Mouse (Mus musculus) heart, embryonic 14.5 days (tissue): ENCODE results near the gene Ctrc. TPM values are rescaled to one million over a fixed set of nuclear protein-coding genes. Genes with fewer than 3 reads are reported as not detected.

Experiments
- ATAC-seq: fragments of 200-750 bp; cut with Nextera tagmentation; 2 replicates; pipeline ENCODE4 v1.8.0; 2017; ENCODE audit warnings: low read depth, moderate TSS enrichment; ENCODE audit not compliant: insufficient number of reproducible peaks, insufficient read depth, low FRiP score
- H3K27ac ChIP-seq, 2 experiments: fragments of 200-500 bp in 1 of 2; fragments of 300-500 bp in 1 of 2; sonication (generic) in 1 of 2; replicated peaks in 1 of 2; 2 replicates each; pipeline ENCODE4 v1.5.1; 2012 to 2014; ENCODE audit warnings: low read depth in 2 of 2, low read length in 2 of 2, control low read depth in 1 of 2, mild to moderate bottlenecking in 1 of 2, mixed read lengths in 1 of 2; ENCODE audit not compliant: control insufficient read depth in 1 of 2, insufficient read depth in 1 of 2
- H3K27me3 ChIP-seq: fragments of 300-500 bp; sonication (generic); 2 replicates; pipeline ENCODE4 v1.6.1; 2014; ENCODE audit warnings: mild to moderate bottlenecking, low read length, control low read depth; ENCODE audit not compliant: control insufficient read depth, insufficient read depth
- H3K36me3 ChIP-seq: fragments of 300-500 bp; sonication (generic); 2 replicates; pipeline ENCODE4 v1.6.1; 2014; ENCODE audit warnings: mild to moderate bottlenecking, control low read depth, low read length, mixed read lengths; ENCODE audit not compliant: control insufficient read depth, insufficient read depth
- H3K4me1 ChIP-seq, 2 experiments: fragments of 200-500 bp in 1 of 2; fragments of 300-500 bp in 1 of 2; sonication (generic) in 1 of 2; 2 replicates each; pipeline ENCODE4 v1.6.1; 2012 to 2014; ENCODE audit warnings: low read length in 2 of 2, control low read depth in 1 of 2, mixed read lengths in 1 of 2; ENCODE audit not compliant: control insufficient read depth in 2 of 2, insufficient read depth in 2 of 2
- H3K4me2 ChIP-seq: fragments of 300-500 bp; sonication (generic); 2 replicates; pipeline ENCODE4 v1.6.1; 2014; ENCODE audit warnings: mild to moderate bottlenecking, low read length
- H3K4me3 ChIP-seq, 2 experiments: fragments of 200-500 bp in 1 of 2; fragments of 300-500 bp in 1 of 2; sonication (generic) in 1 of 2; 2 replicates each; pipeline ENCODE4 v1.5.1; 2012 to 2014; ENCODE audit warnings: low read length in 2 of 2, mild to moderate bottlenecking in 2 of 2, control low read depth in 1 of 2, low read depth in 1 of 2, moderate library complexity in 1 of 2; ENCODE audit not compliant: control insufficient read depth in 1 of 2, insufficient read depth in 1 of 2
- H3K9ac ChIP-seq: fragments of 300-500 bp; sonication (generic); 2 replicates; pipeline ENCODE4 v1.6.1; 2014; ENCODE audit warnings: mild to moderate bottlenecking, low read length
- H3K9me3 ChIP-seq: fragments of 300-500 bp; sonication (generic); 2 replicates; pipeline ENCODE4 v1.6.1; 2016; ENCODE audit warnings: low read length, control low read depth; ENCODE audit not compliant: control insufficient read depth
- WGBS: fragments of 180-500 bp; shearing (Covaris S2); extraction: QIAGEN DNeasy Blood & Tissue Kit; methylation state at CpG from one replicate; pipeline ENCODE4 v1.1.7; 2014; 5-methylcytosine and 5-hydroxymethylcytosine counted together
- polyA plus RNA-seq: library from polyadenylated mRNA; unstranded; fragments of >200 nt; fragmentation: Nextera tagmentation; extraction: Ambion mirVana; gene quantifications from 2 replicates; pipeline ENCODE4 v1.2.1, GENCODE M21; 2014

Gene Ctrc
- polyA plus RNA-seq, 1 experiment from 2014 or later, result not detected

DNA sequence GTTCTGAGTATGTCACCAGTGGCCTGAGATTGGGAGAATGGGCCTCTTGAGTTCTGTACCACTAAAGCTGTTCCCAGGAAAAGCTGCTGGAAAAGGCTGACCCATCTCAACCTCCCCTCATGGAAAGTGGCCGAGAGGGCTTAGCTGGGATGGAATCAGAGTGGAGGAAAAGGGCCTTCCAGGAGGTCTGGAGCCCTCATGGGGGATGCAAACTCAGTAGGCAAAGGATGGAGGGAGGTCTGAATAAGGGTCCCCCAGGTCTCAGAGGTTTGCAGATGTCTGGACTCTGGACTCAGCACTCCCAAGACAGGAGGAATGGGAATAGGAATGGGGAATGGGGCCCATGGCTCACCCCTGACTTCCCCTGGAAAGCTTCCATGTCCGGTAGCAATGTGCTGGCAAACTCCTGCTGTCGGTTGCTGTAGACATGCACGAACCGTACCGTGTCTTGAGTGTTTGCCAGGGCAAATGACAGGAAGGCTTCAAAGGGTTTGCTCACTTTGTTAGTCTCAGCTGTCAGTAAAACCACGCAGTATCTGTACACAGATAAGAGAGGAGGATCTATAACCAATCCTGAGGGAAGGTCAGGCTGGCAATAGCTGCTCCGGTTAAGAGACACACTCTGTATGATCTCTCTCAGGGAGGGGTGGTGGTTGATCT, 76.5 kb downstream of the Ctrc start:
- Histone ChIP-seq H3K9me3 (no peaks in the 10 kb centered on the region), H3K9ac (no peak overlapping the region), H3K4me1 (peaks cover 27 to 42% of the 10 kb centered on the region in 2 experiments), H3K27me3 (no peaks in the 10 kb centered on the region), H3K36me3 (peaks cover 77% of the 10 kb centered on the region), H3K27ac (no peak overlapping the region), H3K4me2 (no peak overlapping the region), H3K4me3 (no peak overlapping the region)
- WGBS, result 46% methylated on average over 8 of the region's 8 CpGs
- ATAC-seq, result no peak

GRCm38 (mm10) chr4:141767353-141768036, 78.7 kb downstream of the Ctrc start:
- ATAC-seq, result peak; percentile 86
- Histone ChIP-seq H3K27ac (peak overlapping the region; percentile 92 to 97), H3K4me3 (peak overlapping the region in 1 of 2 experiments; percentile 0; a peak in 1 of 4 replicates), H3K9me3 (no peaks in the 10 kb centered on the region), H3K9ac (peak overlapping the region; percentile 51), H3K27me3 (no peaks in the 10 kb centered on the region), H3K4me2 (peak overlapping the region; percentile 48), H3K4me1 (peaks cover 27 to 42% of the 10 kb centered on the region in 2 experiments), H3K36me3 (peaks cover 77% of the 10 kb centered on the region)
- 28% methylated on average over 19 of the region's 19 CpGs for WGBS

DNA sequence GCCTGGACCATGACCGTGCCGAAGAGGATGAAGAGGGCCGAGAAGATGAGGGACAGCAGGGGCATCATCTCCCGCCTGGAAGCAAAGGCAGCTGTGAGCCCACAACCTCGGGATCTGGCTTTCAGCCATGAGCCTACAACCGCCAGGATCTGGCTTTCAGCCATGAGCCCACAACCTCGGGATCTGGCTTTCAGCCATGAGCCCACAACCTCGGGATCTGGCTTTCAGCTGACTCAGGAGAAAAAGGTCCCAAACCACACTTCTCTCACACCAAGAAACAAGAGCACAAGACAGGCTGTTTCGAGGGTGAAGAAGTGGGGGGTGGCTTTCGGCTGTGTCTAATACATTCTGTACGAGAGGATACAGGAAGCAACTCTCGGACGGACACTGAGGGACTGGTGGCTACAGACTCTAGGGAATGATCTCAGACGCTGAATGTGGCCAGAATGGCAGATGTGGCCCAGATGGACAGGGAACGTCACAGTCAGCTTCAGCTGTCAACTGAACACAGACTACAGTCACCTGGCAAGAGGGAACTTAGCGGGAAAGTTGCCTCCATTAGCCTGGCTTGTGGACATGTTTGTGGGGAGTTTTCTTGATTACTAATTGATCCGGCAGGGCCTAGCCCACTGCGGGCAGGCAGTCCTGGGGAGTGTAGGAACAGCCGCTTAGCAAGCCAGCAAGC, 79.3 kb downstream of the Ctrc start:
- Histone ChIP-seq H3K27ac (peak overlapping the region; percentile 92 to 97), H3K27me3 (no peaks in the 10 kb centered on the region), H3K4me2 (peak overlapping the region; percentile 48), H3K36me3 (peaks cover 77% of the 10 kb centered on the region), H3K4me3 (no peak overlapping the region; a peak in 1 of 4 replicates), H3K4me1 (peaks cover 27 to 42% of the 10 kb centered on the region in 2 experiments), H3K9me3 (no peaks in the 10 kb centered on the region), H3K9ac (peak overlapping the region; percentile 53)
- peak; percentile 46 for ATAC-seq
- 28% methylated on average over 19 of the region's 19 CpGs for WGBS

DNA sequence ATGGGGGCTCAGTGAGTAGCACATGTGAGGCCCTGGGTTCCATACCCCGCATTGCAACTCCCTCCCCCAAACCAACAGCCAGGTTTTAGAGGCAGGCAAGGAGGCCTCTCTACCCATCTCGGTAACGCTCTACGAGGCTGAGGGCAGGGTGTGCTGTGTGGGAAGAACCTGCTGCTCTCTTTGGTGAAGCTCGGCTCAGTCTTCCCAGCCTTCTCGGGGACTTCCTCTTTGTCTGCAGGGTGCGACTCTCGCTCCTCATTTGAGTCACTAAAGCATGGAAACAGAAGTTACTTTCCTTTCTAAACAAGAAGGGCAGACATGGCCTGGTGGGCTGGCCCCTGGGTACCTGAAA, 79.9 kb downstream of the Ctrc start:
- H3K36me3 ChIP-seq, result peaks cover 77% of the 10 kb centered on the region
- H3K4me1 ChIP-seq, result peaks cover 27 to 42% of the 10 kb centered on the region in 2 experiments
- peak overlapping the region; percentile 53; the same call in 1 of the 2 replicates for H3K9ac ChIP-seq
- no peak for ATAC-seq
- H3K9me3 ChIP-seq, result no peaks in the 10 kb centered on the region
- H3K4me2 ChIP-seq, result peak overlapping the region; percentile 48; the same call in 1 of the 2 replicates
- WGBS, result 66% methylated on average over 8 of the region's 8 CpGs
- peak overlapping the region; percentile 92 to 97 for H3K27ac ChIP-seq
- no peaks in the 10 kb centered on the region for H3K27me3 ChIP-seq
- no peak overlapping the region for H3K4me3 ChIP-seq

DNA sequence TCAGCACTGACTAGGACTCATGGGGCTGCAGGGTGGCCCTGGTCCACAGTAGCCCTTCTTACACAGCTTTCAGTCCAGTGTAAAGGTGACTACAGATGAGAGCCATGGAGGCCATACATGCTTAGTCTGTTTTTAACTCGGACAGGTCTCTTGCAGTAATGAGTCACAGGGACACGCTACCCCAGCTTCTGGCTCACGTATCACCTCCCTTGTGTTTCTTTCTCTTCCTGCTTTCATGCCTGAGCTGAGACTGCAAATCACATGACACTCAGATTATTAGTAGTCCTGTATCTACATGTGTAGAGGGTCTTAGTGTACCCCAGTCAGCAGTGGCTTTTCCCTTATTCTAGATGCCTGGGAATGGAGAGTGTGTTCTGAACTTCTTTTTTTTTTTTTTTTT, 81.2 kb downstream of the Ctrc start:
- no peak for ATAC-seq
- no peak overlapping the region for H3K27ac ChIP-seq
- no peak overlapping the region for H3K4me2 ChIP-seq
- WGBS, result 89% methylated on average over 3 of the region's 3 CpGs
- no peak overlapping the region for H3K9ac ChIP-seq
- peaks cover 27 to 37% of the 10 kb centered on the region in 2 experiments for H3K4me1 ChIP-seq
- H3K4me3 ChIP-seq, result no peak overlapping the region
- no peaks in the 10 kb centered on the region for H3K9me3 ChIP-seq
- H3K36me3 ChIP-seq, result peaks cover 72% of the 10 kb centered on the region
- H3K27me3 ChIP-seq, result no peaks in the 10 kb centered on the region

Other genes with a start within 250 kb of the Ctrc start
- 45.2 and 45.7 TPM in 2 replicates for gene Fblim1, start 240.3 kb downstream of the Ctrc start, polyA plus RNA-seq
- gene Tmem82, start 227.7 kb downstream of the Ctrc start, polyA plus RNA-seq, result 0.19 and 0.43 TPM in 2 replicates
- gene Slc25a34, start 222.5 kb downstream of the Ctrc start, polyA plus RNA-seq, result 0.09 and 0.19 TPM in 2 replicates
- 6.6 and 7.8 TPM in 2 replicates for gene Plekhm2, start 181.5 kb downstream of the Ctrc start, polyA plus RNA-seq
- gene Rsc1a1, start 160.8 kb downstream of the Ctrc start, polyA plus RNA-seq, result 0.72 and 2.1 TPM in 2 replicates
- 12.0 and 12.1 TPM in 2 replicates for gene Ddi2, start 122.9 kb downstream of the Ctrc start, polyA plus RNA-seq
- 1.1 and 1.4 TPM in 2 replicates for gene Agmat, start 99.7 kb downstream of the Ctrc start, polyA plus RNA-seq
- 3.6 and 4.4 TPM in 2 replicates for gene Dnajc16, start 55.4 kb downstream of the Ctrc start, polyA plus RNA-seq
- gene Casp9, start 52.7 kb downstream of the Ctrc start, polyA plus RNA-seq, result 15.2 and 15.4 TPM in 2 replicates
- not detected in 2 replicates for gene Cela2a, start 20.2 kb downstream of the Ctrc start, polyA plus RNA-seq
- gene Efhd2, start 28.6 kb upstream of the Ctrc start, polyA plus RNA-seq, result 33.2 and 43.6 TPM in 2 replicates
- 2.5 and 3.3 TPM in 2 replicates for gene Fhad1, start 168.7 kb upstream of the Ctrc start, polyA plus RNA-seq
- 35.6 and 36.4 TPM in 2 replicates for gene Tmem51, start 237.9 kb upstream of the Ctrc start, polyA plus RNA-seq